Mouse (Mus musculus): ENCODE measurements around the gene Zbed3. TPM values are rescaled to one million over a fixed set of nuclear protein-coding genes. Genes with fewer than 3 reads are reported as not detected.
A peak's percentile ranks its signal among the peaks of the same experiment; 100 is the strongest.

Zbed3 gene
- polyA plus RNA-seq, 1 experiment: 13.7 TPM

GRCm38 (mm10) chr13:95326611-95327344, 3.4 kb downstream of the Zbed3 start:
- peak overlapping the region; percentile 77 for H3K9ac ChIP-seq (ENCODE audit: low read depth, poor library complexity, severe bottlenecking)
- peak overlapping the region; percentile 77 for H3K27ac ChIP-seq (ENCODE audit: insufficient read depth, low read length)
- H3K27me3 ChIP-seq (ENCODE audit: control insufficient read depth, insufficient read depth, low read length, poor library complexity, severe bottlenecking): no peaks in the 10 kb centered on the region; the same call in 1 of the 2 replicates
- no peaks in the 10 kb centered on the region for H3K36me3 ChIP-seq (ENCODE audit: control insufficient read depth, insufficient read depth, low read length, poor library complexity, severe bottlenecking)
- peak overlapping the region; percentile 61 for H3K4me3 ChIP-seq (ENCODE audit: low read depth, low read length)
- H3K9me3 ChIP-seq (replicated peaks; ENCODE audit: control insufficient read depth, insufficient read depth, low read length, poor library complexity, severe bottlenecking): no peaks in the 10 kb centered on the region
- no peak for TF ChIP-seq EP300 (IDR thresholded peaks at IDR 0.05; ENCODE audit: insufficient read depth, low read depth, low read length)
- TF ChIP-seq CTCF (IDR thresholded peaks at IDR 0.05; ENCODE audit: low read depth, low read length): no peak
- TF ChIP-seq POLR2A (IDR thresholded peaks at IDR 0.05; ENCODE audit: insufficient read depth, low read length): no peak
- peaks cover 3% of the 10 kb centered on the region for H3K4me1 ChIP-seq (ENCODE audit: control insufficient read depth, insufficient read depth, low read length)

- Histone ChIP-seq H3K27ac (ENCODE audit: insufficient read depth, low read length) (peak overlapping the region; percentile 77), H3K27me3 (ENCODE audit: control insufficient read depth, insufficient read depth, low read length, poor library complexity, severe bottlenecking) (no peaks in the 10 kb centered on the region; the same call in 1 of the 2 replicates), H3K4me1 (ENCODE audit: control insufficient read depth, insufficient read depth, low read length) (peaks cover 3% of the 10 kb centered on the region), H3K36me3 (ENCODE audit: control insufficient read depth, insufficient read depth, low read length, poor library complexity, severe bottlenecking) (no peaks in the 10 kb centered on the region), H3K9ac (ENCODE audit: low read depth, poor library complexity, severe bottlenecking) (peak overlapping the region; percentile 77), H3K9me3 (replicated peaks; ENCODE audit: control insufficient read depth, insufficient read depth, low read length, poor library complexity, severe bottlenecking) (no peaks in the 10 kb centered on the region), H3K4me3 (ENCODE audit: low read depth, low read length) (peak overlapping the region; percentile 61)
- TF ChIP-seq CTCF (IDR thresholded peaks at IDR 0.05; ENCODE audit: low read depth, low read length): no peak
- no peak for TF ChIP-seq EP300 (IDR thresholded peaks at IDR 0.05; ENCODE audit: insufficient read depth, low read depth, low read length)
- TF ChIP-seq POLR2A (IDR thresholded peaks at IDR 0.05; ENCODE audit: insufficient read depth, low read length): no peak
Measured at GRCm38 (mm10) chr13:95327345-95327741, 3.9 kb downstream of the Zbed3 start.

GRCm38 (mm10) chr13:95328767-95329166, 5.4 kb downstream of the Zbed3 start:
- no peaks in the 10 kb centered on the region for H3K36me3 ChIP-seq (ENCODE audit: control insufficient read depth, insufficient read depth, low read length, poor library complexity, severe bottlenecking)
- no peak overlapping the region for H3K9ac ChIP-seq (ENCODE audit: low read depth, poor library complexity, severe bottlenecking)
- no peaks in the 10 kb centered on the region for H3K9me3 ChIP-seq (replicated peaks; ENCODE audit: control insufficient read depth, insufficient read depth, low read length, poor library complexity, severe bottlenecking)
- H3K27ac ChIP-seq (ENCODE audit: insufficient read depth, low read length): no peak overlapping the region
- TF ChIP-seq EP300 (IDR thresholded peaks at IDR 0.05; ENCODE audit: insufficient read depth, low read depth, low read length): no peak
- no peak for TF ChIP-seq POLR2A (IDR thresholded peaks at IDR 0.05; ENCODE audit: insufficient read depth, low read length)
- TF ChIP-seq CTCF (IDR thresholded peaks at IDR 0.05; ENCODE audit: low read depth, low read length): no peak
- peaks cover 3% of the 10 kb centered on the region for H3K4me1 ChIP-seq (ENCODE audit: control insufficient read depth, insufficient read depth, low read length)
- no peaks in the 10 kb centered on the region for H3K27me3 ChIP-seq (ENCODE audit: control insufficient read depth, insufficient read depth, low read length, poor library complexity, severe bottlenecking)
- H3K4me3 ChIP-seq (ENCODE audit: low read depth, low read length): no peak overlapping the region

- peak; percentile 70 for TF ChIP-seq CTCF (IDR thresholded peaks at IDR 0.05; ENCODE audit: low read depth, low read length)
- no peak for TF ChIP-seq EP300 (IDR thresholded peaks at IDR 0.05; ENCODE audit: insufficient read depth, low read depth, low read length)
- H3K9me3 ChIP-seq (replicated peaks; ENCODE audit: control insufficient read depth, insufficient read depth, low read length, poor library complexity, severe bottlenecking): no peaks in the 10 kb centered on the region
Measured at GRCm38 (mm10) chr13:95330507-95330906, 7.1 kb downstream of the Zbed3 start.

GRCm38 (mm10) chr13:95332086-95332899, 8.9 kb downstream of the Zbed3 start:
- Histone ChIP-seq H3K36me3 (ENCODE audit: control insufficient read depth, insufficient read depth, low read length, poor library complexity, severe bottlenecking) (no peaks in the 10 kb centered on the region), H3K9me3 (replicated peaks; ENCODE audit: control insufficient read depth, insufficient read depth, low read length, poor library complexity, severe bottlenecking) (no peaks in the 10 kb centered on the region), H3K9ac (ENCODE audit: low read depth, poor library complexity, severe bottlenecking) (no peak overlapping the region), H3K4me1 (ENCODE audit: control insufficient read depth, insufficient read depth, low read length) (peaks cover 1% of the 10 kb centered on the region), H3K4me3 (ENCODE audit: low read depth, low read length) (no peak overlapping the region), H3K27ac (ENCODE audit: insufficient read depth, low read length) (0 out of 2 replicates have a peak overlapping the region, but pooled peaks have one; percentile 21), H3K27me3 (ENCODE audit: control insufficient read depth, insufficient read depth, low read length, poor library complexity, severe bottlenecking) (no peaks in the 10 kb centered on the region)
- TF ChIP-seq CTCF (IDR thresholded peaks at IDR 0.05; ENCODE audit: low read depth, low read length) (no peak), EP300 (IDR thresholded peaks at IDR 0.05; ENCODE audit: insufficient read depth, low read depth, low read length) (no peak), POLR2A (IDR thresholded peaks at IDR 0.05; ENCODE audit: insufficient read depth, low read length) (no peak)

More at GRCm38 (mm10) chr13:95330507-95330906, 7.1 kb downstream of the Zbed3 start:
- no peak overlapping the region for H3K4me3 ChIP-seq (ENCODE audit: low read depth, low read length)
- H3K36me3 ChIP-seq (ENCODE audit: control insufficient read depth, insufficient read depth, low read length, poor library complexity, severe bottlenecking): no peaks in the 10 kb centered on the region
- no peak overlapping the region for H3K9ac ChIP-seq (ENCODE audit: low read depth, poor library complexity, severe bottlenecking)
- peaks cover 3% of the 10 kb centered on the region for H3K4me1 ChIP-seq (ENCODE audit: control insufficient read depth, insufficient read depth, low read length)
- no peaks in the 10 kb centered on the region for H3K27me3 ChIP-seq (ENCODE audit: control insufficient read depth, insufficient read depth, low read length, poor library complexity, severe bottlenecking)
- no peak overlapping the region for H3K27ac ChIP-seq (ENCODE audit: insufficient read depth, low read length)
